Mouse (Mus musculus): ENCODE data around the gene Mrpl21. TPM values are rescaled to one million over a fixed set of nuclear protein-coding genes. Genes with fewer than 3 reads are reported as not detected.

The Mrpl21 gene
- polyA plus RNA-seq, 1 experiment from 2014 or later = 118 TPM

- Histone ChIP-seq H3K4me1 (peaks cover 40% of the 10 kb centered on the region), H3K9ac (peak overlapping the region; percentile 0; the same call in 1 of the 2 replicates), H3K27ac (peak overlapping the region; percentile 90), H3K4me3 (peak overlapping the region; percentile 67), H3K36me3 (no peaks in the 10 kb centered on the region), H3K27me3 (peaks cover 9% of the 10 kb centered on the region), H3K9me3 (no peaks in the 10 kb centered on the region), H3K4me2 (peak overlapping the region; percentile 99)
- 33% methylated on average over 15 of the region's 15 CpGs for WGBS
- ATAC-seq (ENCODE audit: insufficient number of reproducible peaks, low FRiP score, low TSS enrichment, low read depth) = no peak
These were observed 43.2 kb downstream of the Mrpl21 start for GRCm38 (mm10) chr19:3325771-3326478.

- H3K4me3 ChIP-seq = no peak overlapping the region
- H3K27me3 ChIP-seq = peaks cover 5% of the 10 kb centered on the region
- H3K9ac ChIP-seq = no peak overlapping the region
- H3K27ac ChIP-seq = no peak overlapping the region
- H3K36me3 ChIP-seq = no peaks in the 10 kb centered on the region
- H3K9me3 ChIP-seq = no peaks in the 10 kb centered on the region
- ATAC-seq (ENCODE audit: insufficient number of reproducible peaks, low FRiP score, low TSS enrichment, low read depth) = no peak
- peaks cover 37% of the 10 kb centered on the region for H3K4me1 ChIP-seq
- H3K4me2 ChIP-seq = no peak overlapping the region
- WGBS = 77% methylated on average over 12 of the region's 12 CpGs
These were observed 43.9 kb downstream of the Mrpl21 start for GRCm38 (mm10) chr19:3326479-3327047.

- Histone ChIP-seq H3K36me3 (no peaks in the 10 kb centered on the region), H3K4me3 (no peak overlapping the region), H3K4me1 (no peaks in the 10 kb centered on the region), H3K9ac (no peak overlapping the region), H3K9me3 (no peaks in the 10 kb centered on the region), H3K27me3 (no peaks in the 10 kb centered on the region), H3K4me2 (no peak overlapping the region), H3K27ac (no peak overlapping the region)
- 56% methylated on average over 6 of the region's 6 CpGs for WGBS
- ATAC-seq (ENCODE audit: insufficient number of reproducible peaks, low FRiP score, low TSS enrichment, low read depth) = no peak
These were observed 50.5 kb downstream of the Mrpl21 start for GRCm38 (mm10) chr19:3333247-3333646.

- H3K4me1 ChIP-seq = no peaks in the 10 kb centered on the region
- H3K9ac ChIP-seq = no peak overlapping the region
- ATAC-seq (ENCODE audit: insufficient number of reproducible peaks, low FRiP score, low TSS enrichment, low read depth) = no peak
- H3K27me3 ChIP-seq = no peaks in the 10 kb centered on the region
- H3K36me3 ChIP-seq = no peaks in the 10 kb centered on the region
- H3K27ac ChIP-seq = no peak overlapping the region
- H3K4me2 ChIP-seq = no peak overlapping the region
- no peaks in the 10 kb centered on the region for H3K9me3 ChIP-seq
- 73% methylated on average over 17 of the region's 17 CpGs for WGBS
- H3K4me3 ChIP-seq = no peak overlapping the region
These were observed 51.2 kb downstream of the Mrpl21 start for GRCm38 (mm10) chr19:3333694-3334515.

GRCm38 (mm10) chr19:3334550-3334949 lies 51.8 kb downstream of the Mrpl21 start:
- Histone ChIP-seq H3K27me3 (no peaks in the 10 kb centered on the region), H3K4me3 (no peak overlapping the region), H3K36me3 (no peaks in the 10 kb centered on the region), H3K9me3 (no peaks in the 10 kb centered on the region), H3K27ac (no peak overlapping the region), H3K9ac (no peak overlapping the region), H3K4me2 (no peak overlapping the region), H3K4me1 (no peaks in the 10 kb centered on the region)
- 83% methylated on average over 4 of the region's 4 CpGs for WGBS
- no peak for ATAC-seq (ENCODE audit: insufficient number of reproducible peaks, low FRiP score, low TSS enrichment, low read depth)

GRCm38 (mm10) chr19:3335917-3336316 lies 53.2 kb downstream of the Mrpl21 start:
- ATAC-seq (ENCODE audit: insufficient number of reproducible peaks, low FRiP score, low TSS enrichment, low read depth) = no peak
- Histone ChIP-seq H3K4me2 (no peak overlapping the region), H3K36me3 (no peaks in the 10 kb centered on the region), H3K27ac (no peak overlapping the region), H3K27me3 (no peaks in the 10 kb centered on the region), H3K4me3 (no peak overlapping the region), H3K9ac (no peak overlapping the region), H3K9me3 (no peaks in the 10 kb centered on the region), H3K4me1 (0 out of 2 replicates have a peak, but pooled peaks cover 3% of the 10 kb centered on the region)
- WGBS = 67% methylated on average over 1 of the region's 1 CpGs

- no peak overlapping the region for H3K4me2 ChIP-seq
- H3K9ac ChIP-seq = no peak overlapping the region
- WGBS = 55% methylated on average over 8 of the region's 8 CpGs
- H3K27me3 ChIP-seq = no peaks in the 10 kb centered on the region
- 0 out of 2 replicates have a peak, but pooled peaks cover 3% of the 10 kb centered on the region for H3K4me1 ChIP-seq
- no peaks in the 10 kb centered on the region for H3K36me3 ChIP-seq
- ATAC-seq (ENCODE audit: insufficient number of reproducible peaks, low FRiP score, low TSS enrichment, low read depth) = no peak
- no peak overlapping the region for H3K4me3 ChIP-seq
- no peaks in the 10 kb centered on the region for H3K9me3 ChIP-seq
- H3K27ac ChIP-seq = no peak overlapping the region
These were observed 54.0 kb downstream of the Mrpl21 start for GRCm38 (mm10) chr19:3336485-3337255.

- Histone ChIP-seq H3K4me2 (no peak overlapping the region), H3K4me3 (no peak overlapping the region), H3K36me3 (no peaks in the 10 kb centered on the region), H3K9ac (no peak overlapping the region), H3K27ac (no peak overlapping the region), H3K27me3 (no peaks in the 10 kb centered on the region), H3K9me3 (no peaks in the 10 kb centered on the region), H3K4me1 (0 out of 2 replicates have a peak, but pooled peaks cover 3% of the 10 kb centered on the region)
- no peak for ATAC-seq (ENCODE audit: insufficient number of reproducible peaks, low FRiP score, low TSS enrichment, low read depth)
- 86% methylated on average over 8 of the region's 8 CpGs for WGBS
These were observed 56.5 kb downstream of the Mrpl21 start for GRCm38 (mm10) chr19:3339187-3339586.

GRCm38 (mm10) chr19:3341021-3341420 lies 58.3 kb downstream of the Mrpl21 start:
- no peaks in the 10 kb centered on the region for H3K9me3 ChIP-seq
- 76% methylated on average over 3 of the region's 3 CpGs for WGBS
- no peak overlapping the region for H3K27ac ChIP-seq
- H3K9ac ChIP-seq = no peak overlapping the region
- no peaks in the 10 kb centered on the region for H3K27me3 ChIP-seq
- 0 out of 2 replicates have a peak, but pooled peaks cover 3% of the 10 kb centered on the region for H3K4me1 ChIP-seq
- no peak for ATAC-seq (ENCODE audit: insufficient number of reproducible peaks, low FRiP score, low TSS enrichment, low read depth)
- no peak overlapping the region for H3K4me3 ChIP-seq
- no peak overlapping the region for H3K4me2 ChIP-seq
- no peaks in the 10 kb centered on the region for H3K36me3 ChIP-seq
